Mouse (Mus musculus): ENCODE data around the gene Kank4. TPM values are rescaled to one million over a fixed set of nuclear protein-coding genes. Genes with fewer than 3 reads are reported as not detected.
"Not testable (repeated sequence)": the region's sequence is repeated elsewhere in the genome, so short reads cannot be mapped to it uniquely, and the experiment has no call there.

Kank4 gene
- polyA plus RNA-seq, 1 experiment from 2014 or later = 0.61 TPM

GRCm38 (mm10) chr4:98850485-98850884 lies 33.1 kb upstream of the Kank4 start:
- WGBS = 85% methylated on average over 1 of the region's 1 CpGs
- not testable (repeated sequence) for H3K9ac ChIP-seq (ENCODE audit: low read depth, low read length); H3K9me3 ChIP-seq (ENCODE audit: control insufficient read depth, low read length); ATAC-seq; H3K4me2 ChIP-seq (ENCODE audit: low read length); H3K27me3 ChIP-seq (replicated peaks; ENCODE audit: control insufficient read depth, insufficient read depth, low read length); H3K4me3 ChIP-seq (ENCODE audit: low read length); H3K36me3 ChIP-seq (ENCODE audit: control insufficient read depth, insufficient read depth, low read length); H3K27ac ChIP-seq (ENCODE audit: low read depth, low read length); H3K4me1 ChIP-seq (ENCODE audit: control insufficient read depth, insufficient read depth, low read depth, low read length)

- no peaks in the 10 kb centered on the region for H3K4me1 ChIP-seq (ENCODE audit: control insufficient read depth, insufficient read depth, low read depth, low read length)
- no peak overlapping the region for H3K4me2 ChIP-seq (ENCODE audit: low read length)
- no peak for ATAC-seq
- no peak overlapping the region for H3K9ac ChIP-seq (ENCODE audit: low read depth, low read length)
- 78% methylated on average over 6 of the region's 6 CpGs for WGBS
- H3K4me3 ChIP-seq (ENCODE audit: low read length) = no peak overlapping the region
- no peaks in the 10 kb centered on the region for H3K9me3 ChIP-seq (ENCODE audit: control insufficient read depth, low read length)
- no peaks in the 10 kb centered on the region for H3K36me3 ChIP-seq (ENCODE audit: control insufficient read depth, insufficient read depth, low read length)
- H3K27me3 ChIP-seq (replicated peaks; ENCODE audit: control insufficient read depth, insufficient read depth, low read length) = no peaks in the 10 kb centered on the region
- H3K27ac ChIP-seq (ENCODE audit: low read depth, low read length) = no peak overlapping the region
Observed at GRCm38 (mm10) chr4:98847120-98847885, 30.0 kb upstream of the Kank4 start.

GRCm38 (mm10) chr4:98846396-98846795 lies 29.1 kb upstream of the Kank4 start:
- H3K4me2 ChIP-seq (ENCODE audit: low read length) = no peak overlapping the region
- 51% methylated on average over 3 of the region's 3 CpGs for WGBS
- H3K27me3 ChIP-seq (replicated peaks; ENCODE audit: control insufficient read depth, insufficient read depth, low read length) = no peaks in the 10 kb centered on the region
- H3K9me3 ChIP-seq (ENCODE audit: control insufficient read depth, low read length) = no peaks in the 10 kb centered on the region
- H3K36me3 ChIP-seq (ENCODE audit: control insufficient read depth, insufficient read depth, low read length) = no peaks in the 10 kb centered on the region
- H3K4me3 ChIP-seq (ENCODE audit: low read length) = no peak overlapping the region
- H3K27ac ChIP-seq (ENCODE audit: low read depth, low read length) = no peak overlapping the region
- H3K4me1 ChIP-seq (ENCODE audit: control insufficient read depth, insufficient read depth, low read depth, low read length) = no peaks in the 10 kb centered on the region
- ATAC-seq = no peak
- no peak overlapping the region for H3K9ac ChIP-seq (ENCODE audit: low read depth, low read length)

- H3K4me2 ChIP-seq (ENCODE audit: low read length) = no peak overlapping the region
- H3K9ac ChIP-seq (ENCODE audit: low read depth, low read length) = no peak overlapping the region
- no peaks in the 10 kb centered on the region for H3K27me3 ChIP-seq (replicated peaks; ENCODE audit: control insufficient read depth, insufficient read depth, low read length)
- 74% methylated on average over 8 of the region's 8 CpGs for WGBS
- H3K4me1 ChIP-seq (ENCODE audit: control insufficient read depth, insufficient read depth, low read depth, low read length) = no peaks in the 10 kb centered on the region
- no peaks in the 10 kb centered on the region for H3K36me3 ChIP-seq (ENCODE audit: control insufficient read depth, insufficient read depth, low read length)
- no peak overlapping the region for H3K27ac ChIP-seq (ENCODE audit: low read depth, low read length)
- H3K9me3 ChIP-seq (ENCODE audit: control insufficient read depth, low read length) = no peaks in the 10 kb centered on the region
- no peak overlapping the region for H3K4me3 ChIP-seq (ENCODE audit: low read length)
- no peak for ATAC-seq
Observed at GRCm38 (mm10) chr4:98845687-98846125, 28.4 kb upstream of the Kank4 start.

- 83% methylated on average over 4 of the region's 4 CpGs for WGBS
- Histone ChIP-seq H3K9ac (ENCODE audit: low read depth, low read length) (no peak overlapping the region), H3K27me3 (replicated peaks; ENCODE audit: control insufficient read depth, insufficient read depth, low read length) (no peaks in the 10 kb centered on the region), H3K4me1 (ENCODE audit: control insufficient read depth, insufficient read depth, low read depth, low read length) (no peaks in the 10 kb centered on the region), H3K36me3 (ENCODE audit: control insufficient read depth, insufficient read depth, low read length) (no peaks in the 10 kb centered on the region), H3K4me3 (ENCODE audit: low read length) (no peak overlapping the region), H3K4me2 (ENCODE audit: low read length) (no peak overlapping the region), H3K9me3 (ENCODE audit: control insufficient read depth, low read length) (no peaks in the 10 kb centered on the region), H3K27ac (ENCODE audit: low read depth, low read length) (no peak overlapping the region)
- ATAC-seq = no peak
Observed at GRCm38 (mm10) chr4:98845201-98845600, 27.9 kb upstream of the Kank4 start.

- Histone ChIP-seq H3K4me2 (ENCODE audit: low read length) (no peak overlapping the region), H3K4me1 (ENCODE audit: control insufficient read depth, insufficient read depth, low read depth, low read length) (no peaks in the 10 kb centered on the region), H3K9me3 (ENCODE audit: control insufficient read depth, low read length) (no peaks in the 10 kb centered on the region), H3K4me3 (ENCODE audit: low read length) (no peak overlapping the region), H3K9ac (ENCODE audit: low read depth, low read length) (no peak overlapping the region), H3K27ac (ENCODE audit: low read depth, low read length) (no peak overlapping the region), H3K27me3 (replicated peaks; ENCODE audit: control insufficient read depth, insufficient read depth, low read length) (no peaks in the 10 kb centered on the region), H3K36me3 (ENCODE audit: control insufficient read depth, insufficient read depth, low read length) (no peaks in the 10 kb centered on the region)
- no peak for ATAC-seq
- WGBS = 79% methylated on average over 7 of the region's 7 CpGs
Observed at GRCm38 (mm10) chr4:98843906-98844597, 26.7 kb upstream of the Kank4 start.

GRCm38 (mm10) chr4:98841251-98841650 lies 23.9 kb upstream of the Kank4 start:
- WGBS = 68% methylated on average over 6 of the region's 6 CpGs
- H3K4me2 ChIP-seq (ENCODE audit: low read length); H3K9me3 ChIP-seq (ENCODE audit: control insufficient read depth, low read length); H3K27me3 ChIP-seq (replicated peaks; ENCODE audit: control insufficient read depth, insufficient read depth, low read length); H3K27ac ChIP-seq (ENCODE audit: low read depth, low read length); H3K9ac ChIP-seq (ENCODE audit: low read depth, low read length); H3K4me3 ChIP-seq (ENCODE audit: low read length); H3K4me1 ChIP-seq (ENCODE audit: control insufficient read depth, insufficient read depth, low read depth, low read length); H3K36me3 ChIP-seq (ENCODE audit: control insufficient read depth, insufficient read depth, low read length); ATAC-seq: not testable (repeated sequence)

- no peak overlapping the region for H3K4me3 ChIP-seq (ENCODE audit: low read length)
- H3K27me3 ChIP-seq (replicated peaks; ENCODE audit: control insufficient read depth, insufficient read depth, low read length) = no peaks in the 10 kb centered on the region
- H3K36me3 ChIP-seq (ENCODE audit: control insufficient read depth, insufficient read depth, low read length) = no peaks in the 10 kb centered on the region
- H3K4me1 ChIP-seq (ENCODE audit: control insufficient read depth, insufficient read depth, low read depth, low read length) = no peaks in the 10 kb centered on the region
- WGBS = 15% methylated on average over 6 of the region's 6 CpGs
- no peak overlapping the region for H3K27ac ChIP-seq (ENCODE audit: low read depth, low read length)
- H3K9ac ChIP-seq (ENCODE audit: low read depth, low read length) = no peak overlapping the region
- H3K9me3 ChIP-seq (ENCODE audit: control insufficient read depth, low read length) = no peaks in the 10 kb centered on the region
- no peak overlapping the region for H3K4me2 ChIP-seq (ENCODE audit: low read length)
- no peak for ATAC-seq
Observed at GRCm38 (mm10) chr4:98840526-98840925, 23.2 kb upstream of the Kank4 start.

GRCm38 (mm10) chr4:98838913-98839312 lies 21.6 kb upstream of the Kank4 start:
- Histone ChIP-seq H3K27ac (ENCODE audit: low read depth, low read length) (no peak overlapping the region), H3K9me3 (ENCODE audit: control insufficient read depth, low read length) (no peaks in the 10 kb centered on the region), H3K27me3 (replicated peaks; ENCODE audit: control insufficient read depth, insufficient read depth, low read length) (no peaks in the 10 kb centered on the region), H3K4me1 (ENCODE audit: control insufficient read depth, insufficient read depth, low read depth, low read length) (no peaks in the 10 kb centered on the region), H3K36me3 (ENCODE audit: control insufficient read depth, insufficient read depth, low read length) (no peaks in the 10 kb centered on the region), H3K4me2 (ENCODE audit: low read length) (no peak overlapping the region), H3K4me3 (ENCODE audit: low read length) (no peak overlapping the region), H3K9ac (ENCODE audit: low read depth, low read length) (no peak overlapping the region)
- ATAC-seq = no peak
- 89% methylated on average over 4 of the region's 4 CpGs for WGBS
